Mouse (Mus musculus) lung, postnatal 0 days (tissue): ENCODE results near the gene Smox. TPM values are rescaled to one million over a fixed set of nuclear protein-coding genes. Genes with fewer than 3 reads are reported as not detected.
A peak's percentile ranks its signal among the peaks of the same experiment; 100 is the strongest.

Source experiments
- ATAC-seq: fragments of 200-750 bp; cut with Nextera tagmentation; 2 replicates; pipeline ENCODE4 v1.8.0; 2017; ENCODE audit warnings: moderate library complexity
- DNase-seq: peaks from one replicate; pipeline ENCODE4 v3.0.0-alpha.2; 2016; ENCODE audit warnings: low spot score
- H3K27ac ChIP-seq: fragments of 300-500 bp; sonication (generic); 2 replicates; pipeline ENCODE4 v1.5.1; 2014; ENCODE audit warnings: antibody characterized with exemption, mild to moderate bottlenecking, low read length, mixed read lengths
- H3K27me3 ChIP-seq: fragments of 300-500 bp; sonication (generic); replicated peaks from 2 replicates; pipeline ENCODE4 v1.6.1; 2014; ENCODE audit warnings: low read length, mixed read lengths; ENCODE audit not compliant: insufficient read depth
- H3K36me3 ChIP-seq: fragments of 300-500 bp; sonication (generic); 2 replicates; pipeline ENCODE4 v1.6.1; 2014; ENCODE audit warnings: low read length, mixed read lengths; ENCODE audit not compliant: insufficient read depth
- H3K4me1 ChIP-seq: fragments of 300-500 bp; sonication (generic); 2 replicates; pipeline ENCODE4 v1.6.1; 2014; ENCODE audit warnings: antibody characterized with exemption, low read depth, low read length, mixed read lengths; ENCODE audit not compliant: insufficient read depth
- H3K4me2 ChIP-seq: fragments of 300-500 bp; sonication (generic); replicated peaks from 2 replicates; pipeline ENCODE4 v1.6.1; 2014; ENCODE audit warnings: low read depth, mild to moderate bottlenecking, low read length, moderate library complexity, mixed read lengths
- H3K4me3 ChIP-seq: fragments of 300-500 bp; sonication (generic); 2 replicates; pipeline ENCODE4 v1.5.1; 2014; ENCODE audit warnings: low read depth, low read length
- H3K9ac ChIP-seq: fragments of 300-500 bp; sonication (generic); replicated peaks from 2 replicates; pipeline ENCODE4 v1.6.1; 2014; ENCODE audit warnings: low read depth, mild to moderate bottlenecking
- H3K9me3 ChIP-seq: fragments of 300-500 bp; sonication (generic); 2 replicates; pipeline ENCODE4 v1.6.1; 2016; ENCODE audit warnings: low read length, mixed read lengths
- CTCF ChIP-seq: IDR thresholded peaks from 2 replicates; pipeline ENCODE4 v1.5.1; 2016; ENCODE audit warnings: antibody characterized with exemption, mild to moderate bottlenecking
- EP300 ChIP-seq: IDR thresholded peaks from 2 replicates; pipeline ENCODE4 v1.6.1; 2016; ENCODE audit warnings: antibody characterized with exemption, mild to moderate bottlenecking, control low read depth
- WGBS: fragments of 180-500 bp; shearing (Covaris S2); extraction: QIAGEN DNeasy Blood & Tissue Kit; methylation state at CpG from one replicate; pipeline ENCODE4 v1.1.7; 2014; 5-methylcytosine and 5-hydroxymethylcytosine counted together
- polyA plus RNA-seq: library from polyadenylated mRNA; unstranded; fragments of >200 nt; fragmentation: Nextera tagmentation; extraction: Ambion mirVana; gene quantifications from 2 replicates; pipeline ENCODE4 v1.2.1, GENCODE M21; 2015

Gene Smox
- polyA plus RNA-seq, 1 experiment from 2014 or later = 31.0 TPM

DNA sequence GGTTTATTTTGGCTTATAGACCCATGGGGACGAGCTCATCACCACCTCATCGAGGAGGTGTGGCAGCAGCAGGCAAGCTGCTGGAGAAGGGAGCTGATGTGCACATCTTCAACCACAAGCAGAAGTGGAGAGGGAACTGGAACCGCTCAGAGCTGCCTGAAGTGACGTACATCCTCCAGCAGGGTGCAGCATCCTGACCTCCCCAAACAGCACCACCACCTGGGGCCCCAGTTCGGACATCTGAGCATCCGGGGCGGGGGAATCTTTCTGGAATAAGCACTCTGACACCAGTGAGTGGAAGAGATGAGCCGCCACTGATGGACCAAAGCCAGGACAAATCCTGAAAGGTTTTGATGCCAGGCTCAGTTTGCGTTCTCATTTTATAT, 39.3 kb downstream of the Smox start:
- peak; percentile 74 for DNase-seq
- no peaks in the 10 kb centered on the region for H3K36me3 ChIP-seq
- WGBS = 15% methylated on average over 9 of the region's 9 CpGs
- no peaks in the 10 kb centered on the region for H3K27me3 ChIP-seq
- H3K9ac ChIP-seq = no peak overlapping the region
- no peaks in the 10 kb centered on the region for H3K9me3 ChIP-seq
- no peak overlapping the region for H3K4me2 ChIP-seq
- TF ChIP-seq EP300 (no peak), CTCF (peak; percentile 72)
- H3K4me3 ChIP-seq = no peak overlapping the region
- no peak overlapping the region for H3K27ac ChIP-seq
- no peaks in the 10 kb centered on the region for H3K4me1 ChIP-seq
- peak; percentile 64 for ATAC-seq

DNA sequence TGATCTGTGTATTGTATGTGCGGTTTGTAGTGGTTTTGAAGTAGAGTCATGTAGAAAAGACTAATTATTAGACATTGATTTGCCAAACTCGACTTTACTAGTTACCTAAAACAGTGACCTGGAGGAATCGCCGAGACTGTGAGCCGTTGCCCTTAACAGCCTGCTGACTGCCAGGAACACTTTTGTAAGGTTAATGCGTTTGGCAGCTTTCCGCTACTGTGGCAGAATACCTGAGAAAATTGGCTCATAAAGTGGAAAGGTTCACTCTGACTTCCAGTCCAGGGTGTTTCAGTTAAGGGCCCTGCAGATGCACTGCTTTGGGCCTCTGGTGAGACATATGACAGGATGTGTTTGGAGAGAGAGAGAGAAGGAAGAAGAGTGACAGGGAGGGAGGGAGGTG, 40.0 kb downstream of the Smox start:
- Histone ChIP-seq H3K4me2 (no peak overlapping the region), H3K36me3 (no peaks in the 10 kb centered on the region), H3K27ac (no peak overlapping the region), H3K9ac (no peak overlapping the region), H3K27me3 (no peaks in the 10 kb centered on the region), H3K9me3 (no peaks in the 10 kb centered on the region), H3K4me1 (no peaks in the 10 kb centered on the region), H3K4me3 (no peak overlapping the region)
- TF ChIP-seq CTCF (no peak), EP300 (no peak)
- 76% methylated on average over 7 of the region's 7 CpGs for WGBS
- no peak for ATAC-seq
- no peak for DNase-seq

DNA sequence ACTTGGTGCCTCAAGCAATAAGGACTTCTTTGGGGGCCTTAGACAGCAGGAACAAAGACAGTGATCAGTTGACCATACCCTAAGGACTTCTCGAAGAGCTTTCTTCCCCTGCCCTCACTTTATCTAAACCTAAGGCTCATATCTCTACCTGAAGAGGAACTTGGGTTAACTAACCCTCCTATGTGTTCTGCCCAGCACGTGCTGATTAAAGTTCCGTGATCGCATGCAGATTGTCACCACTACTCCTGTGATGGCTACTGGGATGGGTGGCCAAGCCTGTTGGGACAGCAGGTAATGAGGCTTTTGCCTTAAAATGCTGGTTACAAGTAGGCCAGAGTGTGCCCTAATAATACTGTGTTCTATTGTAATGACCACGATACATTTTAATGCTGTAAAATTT, 43.9 kb downstream of the Smox start:
- Histone ChIP-seq H3K9ac (no peak overlapping the region), H3K4me3 (no peak overlapping the region), H3K4me2 (no peak overlapping the region), H3K27ac (no peak overlapping the region), H3K4me1 (no peaks in the 10 kb centered on the region), H3K36me3 (no peaks in the 10 kb centered on the region), H3K27me3 (no peaks in the 10 kb centered on the region), H3K9me3 (no peaks in the 10 kb centered on the region)
- no peak for TF ChIP-seq CTCF
- no peak for ATAC-seq
- no peak for DNase-seq
- 87% methylated on average over 5 of the region's 5 CpGs for WGBS

DNA sequence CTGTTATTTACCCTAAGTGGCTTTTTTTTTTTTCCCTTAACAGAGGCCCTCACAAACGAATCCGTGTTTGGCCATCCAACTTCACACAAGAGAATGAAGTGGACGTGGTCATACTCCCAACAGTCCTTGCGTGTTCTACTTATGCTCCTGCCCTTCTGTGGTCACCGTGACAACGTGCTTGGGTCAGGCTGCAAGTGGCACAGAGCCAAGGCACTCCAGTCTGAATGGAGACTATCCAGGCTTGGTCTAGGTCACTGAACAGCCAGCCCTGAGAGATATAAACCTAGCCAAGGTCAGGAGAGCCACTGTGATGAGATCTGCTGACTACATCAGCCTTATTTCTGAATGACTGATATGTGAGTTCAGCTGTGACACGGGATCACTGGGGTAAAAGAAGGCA, 47.0 kb downstream of the Smox start:
- no peaks in the 10 kb centered on the region for H3K36me3 ChIP-seq
- H3K9me3 ChIP-seq = no peaks in the 10 kb centered on the region
- 36% methylated on average over 7 of the region's 7 CpGs for WGBS
- no peak for TF ChIP-seq EP300
- no peak for TF ChIP-seq CTCF
- H3K4me1 ChIP-seq = no peaks in the 10 kb centered on the region
- H3K4me2 ChIP-seq = no peak overlapping the region
- ATAC-seq (peak; percentile 94), DNase-seq (peak; percentile 84)
- no peak overlapping the region for H3K27ac ChIP-seq
- no peaks in the 10 kb centered on the region for H3K27me3 ChIP-seq
- no peak overlapping the region for H3K9ac ChIP-seq
- no peak overlapping the region for H3K4me3 ChIP-seq

DNA sequence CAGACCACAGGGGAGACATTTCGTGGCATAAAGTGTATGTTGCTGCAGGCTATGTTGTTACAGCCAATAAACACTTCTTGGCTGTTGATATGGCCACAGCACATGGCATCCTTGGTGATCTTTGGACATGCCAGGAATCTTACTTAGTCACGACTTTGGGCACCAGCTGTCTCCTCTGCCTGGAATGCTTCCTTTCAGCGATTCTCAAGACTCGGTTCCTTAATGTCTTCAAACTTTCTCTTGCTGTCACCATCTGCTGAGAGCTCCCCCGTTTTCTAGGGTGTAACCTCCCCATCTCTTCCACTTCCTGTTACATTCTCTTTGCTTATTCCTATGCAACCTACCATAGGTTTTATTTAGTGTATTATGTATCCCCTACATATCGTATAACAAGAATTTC, 48.5 kb downstream of the Smox start:
- Histone ChIP-seq H3K27me3 (no peaks in the 10 kb centered on the region), H3K4me3 (no peak overlapping the region), H3K9ac (no peak overlapping the region), H3K9me3 (no peaks in the 10 kb centered on the region), H3K4me1 (no peaks in the 10 kb centered on the region), H3K27ac (no peak overlapping the region), H3K4me2 (no peak overlapping the region), H3K36me3 (no peaks in the 10 kb centered on the region)
- 76% methylated on average over 6 of the region's 6 CpGs for WGBS
- ATAC-seq (no peak), DNase-seq (no peak)
- TF ChIP-seq CTCF (no peak), EP300 (no peak)

DNA sequence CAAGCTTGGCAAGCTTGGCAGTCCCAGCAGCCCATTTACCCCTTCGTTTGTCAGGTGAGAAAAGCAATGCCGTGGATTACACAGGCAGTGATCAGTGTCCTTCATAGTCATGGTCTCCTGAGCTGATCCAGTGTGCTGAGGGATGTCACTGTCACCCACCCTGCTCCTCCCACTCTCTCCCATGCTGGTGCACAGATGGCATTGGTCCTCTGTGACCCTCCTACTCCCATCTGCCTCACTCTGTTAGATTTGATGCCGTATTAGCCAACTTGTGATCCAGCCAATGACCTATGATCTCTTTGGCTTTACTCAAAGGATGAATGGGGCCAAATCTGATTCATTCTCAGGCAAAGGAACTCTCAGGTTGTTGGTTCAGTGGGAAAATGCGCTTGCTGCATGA, 50.4 kb downstream of the Smox start:
- DNase-seq (no peak), ATAC-seq (no peak)
- no peak overlapping the region for H3K4me2 ChIP-seq
- peaks cover 9% of the 10 kb centered on the region; the same call in 1 of the 2 replicates for H3K4me1 ChIP-seq
- H3K27ac ChIP-seq = no peak overlapping the region
- no peaks in the 10 kb centered on the region for H3K36me3 ChIP-seq
- TF ChIP-seq CTCF (no peak), EP300 (no peak)
- WGBS = 76% methylated on average over 4 of the region's 4 CpGs
- no peaks in the 10 kb centered on the region for H3K9me3 ChIP-seq
- 0 out of 2 replicates have a peak, but pooled peaks cover 7% of the 10 kb centered on the region for H3K27me3 ChIP-seq
- no peak overlapping the region for H3K9ac ChIP-seq
- no peak overlapping the region for H3K4me3 ChIP-seq

DNA sequence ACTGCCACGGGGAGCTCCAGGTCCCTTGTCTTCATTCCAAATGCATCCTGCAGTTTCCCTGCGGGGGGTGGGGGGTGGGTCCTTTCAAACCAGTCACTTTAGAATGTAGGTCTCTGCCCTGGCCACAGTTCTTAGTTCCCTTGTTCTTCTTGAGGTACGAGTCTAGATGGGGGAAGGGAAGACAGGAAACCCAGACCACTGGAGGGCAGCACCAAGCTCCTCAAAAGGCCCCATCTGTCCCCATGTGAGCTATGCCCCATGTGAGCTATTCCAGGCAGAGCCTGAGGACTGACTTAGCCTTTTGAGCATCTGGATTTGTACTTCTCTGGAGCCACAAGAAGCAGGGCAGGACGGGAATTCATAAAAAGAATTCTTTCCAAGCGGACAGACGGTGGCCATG, 51.2 kb downstream of the Smox start:
- Histone ChIP-seq H3K9me3 (no peaks in the 10 kb centered on the region), H3K36me3 (no peaks in the 10 kb centered on the region), H3K9ac (no peak overlapping the region), H3K27me3 (0 out of 2 replicates have a peak, but pooled peaks cover 7% of the 10 kb centered on the region), H3K4me1 (peaks cover 9% of the 10 kb centered on the region; the same call in 1 of the 2 replicates), H3K4me3 (no peak overlapping the region), H3K4me2 (no peak overlapping the region), H3K27ac (no peak overlapping the region)
- ATAC-seq = no peak
- TF ChIP-seq EP300 (no peak), CTCF (peak; percentile 46)
- no peak for DNase-seq
- 38% methylated on average over 6 of the region's 6 CpGs for WGBS
